Mouse (Mus musculus): ENCODE measurements around the gene Hspb7. TPM values are rescaled to one million over a fixed set of nuclear protein-coding genes. Genes with fewer than 3 reads are reported as not detected.

The Hspb7 gene
- 2.4 and 2.8 TPM in 2 replicates for polyA plus RNA-seq (2015; fragmentation: Nextera tagmentation; extraction: Ambion mirVana)

GRCm38 (mm10) chr4:141420192-141420829 is at the start of gene Hspb7:
Gene Hspb7, plus strand, starts transcription at chr4:141420779.
- H3K9me3 ChIP-seq: no peaks in the 10 kb centered on the region
- H3K4me2 ChIP-seq: peak within 1 kb of the TSS; percentile 41
- H3K4me1 ChIP-seq: peaks cover 26% of the 10 kb centered on the region; the same call in 1 of the 2 replicates
- H3K4me3 ChIP-seq (replicated peaks): peak within 1 kb of the TSS; percentile 26; the same call in 1 of the 2 replicates
- peak within 1 kb of the TSS; percentile 57; the same call in 1 of the 2 replicates for H3K27ac ChIP-seq
- H3K27me3 ChIP-seq (replicated peaks): 0 out of 2 replicates have a peak, but pooled peaks cover 3% of the 10 kb centered on the region
- H3K36me3 ChIP-seq: no peaks in the 10 kb centered on the region
- 54% methylated on average over 9 of the region's 9 CpGs for WGBS
- no peak within 1 kb of the TSS for H3K9ac ChIP-seq
- ATAC-seq (ENCODE audit: insufficient read depth, low FRiP score, low read depth): no peak

- no peaks in the 10 kb centered on the region for H3K9me3 ChIP-seq
- H3K27me3 ChIP-seq (replicated peaks): peaks cover 4% of the 10 kb centered on the region
- 86% methylated on average over 5 of the region's 5 CpGs for WGBS
- H3K4me1 ChIP-seq: 0 out of 2 replicates have a peak, but pooled peaks cover 5% of the 10 kb centered on the region
- H3K27ac ChIP-seq: no peak overlapping the region
- no peak overlapping the region for H3K4me3 ChIP-seq (replicated peaks)
- no peaks in the 10 kb centered on the region for H3K36me3 ChIP-seq
- ATAC-seq (ENCODE audit: insufficient read depth, low FRiP score, low read depth): no peak
- H3K9ac ChIP-seq: no peak overlapping the region
- no peak overlapping the region for H3K4me2 ChIP-seq
Measured at GRCm38 (mm10) chr4:141372426-141372825, 48.2 kb upstream of the Hspb7 start.

DNA sequence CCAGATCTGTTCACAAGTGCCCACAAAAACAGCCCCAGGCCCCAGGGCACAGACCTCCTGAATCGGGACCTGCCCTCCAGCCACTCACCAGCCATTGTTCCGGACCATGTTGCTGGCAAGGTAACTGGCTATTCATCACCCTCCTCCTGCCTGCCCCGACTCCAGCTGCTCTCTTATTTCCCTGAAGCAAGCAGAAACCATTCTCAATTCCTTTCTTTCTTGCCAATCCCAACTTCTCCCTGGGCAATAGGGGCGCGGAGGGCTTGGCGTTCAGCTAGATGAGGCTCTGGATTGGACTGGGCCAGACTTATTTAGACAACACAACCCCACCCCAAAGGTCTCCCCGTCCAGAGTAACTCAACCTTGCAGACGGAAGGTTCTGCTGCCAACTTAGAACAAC is 40.9 kb upstream of the Hspb7 start:
- no peak for ATAC-seq (ENCODE audit: insufficient read depth, low FRiP score, low read depth)
- Histone ChIP-seq H3K4me1 (peaks cover 11% of the 10 kb centered on the region), H3K4me2 (no peak overlapping the region), H3K9me3 (no peaks in the 10 kb centered on the region), H3K27ac (no peak overlapping the region), H3K36me3 (no peaks in the 10 kb centered on the region), H3K27me3 (replicated peaks) (peaks cover 34% of the 10 kb centered on the region), H3K9ac (no peak overlapping the region), H3K4me3 (replicated peaks) (no peak overlapping the region)
- WGBS: 62% methylated on average over 8 of the region's 8 CpGs

DNA sequence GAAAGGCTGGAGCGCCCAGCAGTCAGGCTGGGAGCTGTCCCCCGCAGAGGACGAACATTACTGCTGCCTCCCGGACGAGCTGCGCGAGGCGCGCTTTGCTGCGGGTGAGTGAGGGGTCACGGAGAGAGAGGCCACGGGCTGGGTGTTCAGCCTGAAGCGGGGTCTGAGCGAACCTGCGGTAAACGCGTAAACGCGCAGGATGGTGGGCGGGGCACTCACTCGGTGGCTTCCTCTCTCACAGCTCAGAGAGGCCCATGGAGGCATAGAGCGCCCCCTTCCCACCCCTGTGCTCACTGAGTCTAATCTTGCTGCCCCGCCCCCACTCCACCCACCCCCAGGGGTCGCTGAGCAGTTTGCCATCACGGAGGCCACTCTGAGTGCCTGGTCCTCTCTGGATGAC is 38.2 kb upstream of the Hspb7 start:
- peaks cover 11% of the 10 kb centered on the region for H3K4me1 ChIP-seq
- no peaks in the 10 kb centered on the region for H3K36me3 ChIP-seq
- H3K9ac ChIP-seq: 0 out of 2 replicates have a peak overlapping the region, but pooled peaks have one; percentile 22
- peak overlapping the region; percentile 71 for H3K4me2 ChIP-seq
- WGBS: 2% methylated on average over 25 of the region's 25 CpGs
- no peak overlapping the region for H3K27ac ChIP-seq
- peaks cover 34% of the 10 kb centered on the region for H3K27me3 ChIP-seq (replicated peaks)
- H3K4me3 ChIP-seq (replicated peaks): peak overlapping the region; percentile 37
- H3K9me3 ChIP-seq: no peaks in the 10 kb centered on the region
- peak; percentile 15; the same call in 1 of the 2 replicates for ATAC-seq (ENCODE audit: insufficient read depth, low FRiP score, low read depth)

GRCm38 (mm10) chr4:141385275-141385674 is 35.3 kb upstream of the Hspb7 start:
- no peak overlapping the region for H3K27ac ChIP-seq
- WGBS: 0% methylated on average over 7 of the region's 7 CpGs
- peaks cover 31% of the 10 kb centered on the region for H3K27me3 ChIP-seq (replicated peaks)
- no peaks in the 10 kb centered on the region for H3K36me3 ChIP-seq
- H3K9ac ChIP-seq: no peak overlapping the region
- ATAC-seq (ENCODE audit: insufficient read depth, low FRiP score, low read depth): no peak
- no peaks in the 10 kb centered on the region for H3K9me3 ChIP-seq
- H3K4me1 ChIP-seq: peaks cover 11% of the 10 kb centered on the region
- no peak overlapping the region for H3K4me3 ChIP-seq (replicated peaks)
- H3K4me2 ChIP-seq: no peak overlapping the region

DNA sequence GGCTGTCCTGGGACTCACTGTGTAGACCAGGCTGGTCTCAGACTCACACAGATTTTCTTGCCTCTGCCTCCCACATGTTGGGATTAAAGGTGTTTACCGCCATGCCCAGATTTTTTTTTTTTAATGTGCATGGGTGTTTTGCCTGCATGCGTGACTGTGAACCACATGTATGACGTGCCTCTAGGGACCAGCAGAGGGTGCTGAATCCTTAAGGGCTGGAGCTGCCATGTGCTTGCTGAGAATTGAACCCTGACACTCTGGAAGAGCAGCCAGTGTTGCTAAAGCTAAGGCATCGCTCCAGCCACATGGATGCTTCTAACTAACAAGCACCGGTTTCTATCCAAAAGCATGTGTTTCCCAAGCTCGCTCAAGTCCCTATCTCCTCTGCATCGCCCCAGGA is 34.4 kb upstream of the Hspb7 start:
- ATAC-seq (ENCODE audit: insufficient read depth, low FRiP score, low read depth): no peak
- H3K27ac ChIP-seq: no peak overlapping the region
- H3K27me3 ChIP-seq (replicated peaks): peaks cover 26% of the 10 kb centered on the region
- H3K9ac ChIP-seq: no peak overlapping the region
- no peaks in the 10 kb centered on the region for H3K36me3 ChIP-seq
- WGBS: 68% methylated on average over 7 of the region's 7 CpGs
- H3K4me3 ChIP-seq (replicated peaks): no peak overlapping the region
- no peaks in the 10 kb centered on the region for H3K9me3 ChIP-seq
- peaks cover 11% of the 10 kb centered on the region for H3K4me1 ChIP-seq
- H3K4me2 ChIP-seq: no peak overlapping the region

- H3K9me3 ChIP-seq: no peaks in the 10 kb centered on the region
- peaks cover 21% of the 10 kb centered on the region for H3K27me3 ChIP-seq (replicated peaks)
- no peak for ATAC-seq (ENCODE audit: insufficient read depth, low FRiP score, low read depth)
- no peak overlapping the region for H3K9ac ChIP-seq
- no peak overlapping the region for H3K4me3 ChIP-seq (replicated peaks)
- H3K27ac ChIP-seq: no peak overlapping the region
- WGBS: 20% methylated on average over 5 of the region's 5 CpGs
- no peaks in the 10 kb centered on the region for H3K36me3 ChIP-seq
- peaks cover 7% of the 10 kb centered on the region for H3K4me1 ChIP-seq
- H3K4me2 ChIP-seq: no peak overlapping the region
Measured at GRCm38 (mm10) chr4:141387093-141387784, 33.3 kb upstream of the Hspb7 start.

- Histone ChIP-seq H3K4me3 (replicated peaks) (no peak overlapping the region), H3K27me3 (replicated peaks) (peaks cover 14% of the 10 kb centered on the region), H3K27ac (no peak overlapping the region), H3K36me3 (no peaks in the 10 kb centered on the region), H3K4me2 (no peak overlapping the region), H3K9me3 (no peaks in the 10 kb centered on the region), H3K4me1 (peaks cover under 1% of the 10 kb centered on the region; the same call in 1 of the 2 replicates), H3K9ac (no peak overlapping the region)
- no peak for ATAC-seq (ENCODE audit: insufficient read depth, low FRiP score, low read depth)
- WGBS: 69% methylated on average over 5 of the region's 5 CpGs
Measured at GRCm38 (mm10) chr4:141387933-141388332, 32.6 kb upstream of the Hspb7 start.

DNA sequence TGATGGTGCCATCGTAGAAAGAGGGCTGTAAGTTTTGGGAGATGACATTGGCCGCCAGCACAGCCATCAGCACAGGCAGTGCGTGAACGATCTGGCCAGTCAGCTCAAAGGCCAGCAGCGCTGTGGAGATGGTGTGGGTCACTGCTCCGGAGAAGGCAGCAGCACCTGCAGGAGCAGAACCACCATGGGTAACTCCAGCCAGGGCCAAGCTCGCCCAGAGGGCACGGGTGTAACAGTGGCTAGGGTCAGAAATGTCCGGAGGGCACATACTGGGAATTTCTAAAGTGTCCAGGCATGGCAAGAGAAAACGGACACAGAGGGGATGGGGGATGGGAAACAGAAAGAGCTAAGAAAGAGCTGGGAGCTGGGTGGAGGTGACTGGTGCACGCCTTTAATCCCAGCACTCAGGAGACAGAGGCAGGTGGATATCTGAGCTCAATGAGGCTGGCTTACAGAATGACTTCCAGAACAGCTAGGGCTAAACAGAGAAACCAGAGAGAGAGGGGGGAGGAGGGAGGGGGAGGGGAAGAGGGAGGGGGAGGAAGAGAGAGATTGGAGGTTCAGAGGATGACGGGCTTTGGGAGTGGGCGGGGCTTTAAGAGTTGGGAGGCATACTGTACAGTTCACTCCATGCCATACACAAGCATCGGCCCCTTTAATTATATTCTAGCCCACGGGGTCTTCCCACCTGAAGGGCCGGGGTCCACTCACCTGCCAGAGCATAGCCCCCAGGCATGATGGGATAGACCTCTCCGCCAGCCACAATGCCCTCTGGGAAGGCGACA is 31.0 kb upstream of the Hspb7 start:
- Histone ChIP-seq H3K9me3 (no peaks in the 10 kb centered on the region), H3K27ac (no peak overlapping the region), H3K4me3 (replicated peaks) (no peak overlapping the region), H3K36me3 (no peaks in the 10 kb centered on the region), H3K4me1 (peaks cover 1% of the 10 kb centered on the region; the same call in 1 of the 2 replicates), H3K4me2 (no peak overlapping the region), H3K27me3 (replicated peaks) (no peaks in the 10 kb centered on the region), H3K9ac (no peak overlapping the region)
- 68% methylated on average over 18 of the region's 18 CpGs for WGBS
- ATAC-seq (ENCODE audit: insufficient read depth, low FRiP score, low read depth): no peak

GRCm38 (mm10) chr4:141391293-141391692 is 29.3 kb upstream of the Hspb7 start:
- no peak overlapping the region for H3K27ac ChIP-seq
- ATAC-seq (ENCODE audit: insufficient read depth, low FRiP score, low read depth): no peak
- no peaks in the 10 kb centered on the region for H3K36me3 ChIP-seq
- peaks cover 6% of the 10 kb centered on the region; the same call in 1 of the 2 replicates for H3K4me1 ChIP-seq
- H3K4me3 ChIP-seq (replicated peaks): no peak overlapping the region
- 77% methylated on average over 12 of the region's 12 CpGs for WGBS
- H3K4me2 ChIP-seq: no peak overlapping the region
- H3K27me3 ChIP-seq (replicated peaks): no peaks in the 10 kb centered on the region
- no peaks in the 10 kb centered on the region for H3K9me3 ChIP-seq
- no peak overlapping the region for H3K9ac ChIP-seq

- Histone ChIP-seq H3K9ac (no peak overlapping the region), H3K27ac (no peak overlapping the region), H3K27me3 (replicated peaks) (no peaks in the 10 kb centered on the region), H3K4me1 (peaks cover 6% of the 10 kb centered on the region; the same call in 1 of the 2 replicates), H3K4me2 (peak overlapping the region; percentile 43), H3K4me3 (replicated peaks) (0 out of 2 replicates have a peak overlapping the region, but pooled peaks have one; percentile 4), H3K9me3 (no peaks in the 10 kb centered on the region), H3K36me3 (no peaks in the 10 kb centered on the region)
- ATAC-seq (ENCODE audit: insufficient read depth, low FRiP score, low read depth): no peak
- 15% methylated on average over 16 of the region's 16 CpGs for WGBS
Measured at GRCm38 (mm10) chr4:141394751-141395150, 25.8 kb upstream of the Hspb7 start.

All from stomach, embryonic 15.5 days (tissue).